Mouse (Mus musculus) thymus, adult 2 months (tissue): ENCODE measurements around the gene Syt7.

Experiments used
- CTCF ChIP-seq: fragments of 200-500 bp; IDR thresholded peaks from 2 replicates; pipeline ENCODE4 v1.5.1; 2012; ENCODE audit warnings: mild to moderate bottlenecking, control low read depth, low read length, moderate library complexity, borderline replicate concordance; ENCODE audit not compliant: control insufficient read depth, poor library complexity, insufficient read depth; ENCODE audit errors: extremely low read depth
- POLR2A ChIP-seq: fragments of 200-500 bp; IDR thresholded peaks from 2 replicates; pipeline ENCODE4 v1.6.1; 2012; ENCODE audit warnings: mild to moderate bottlenecking, low read length, control low read depth, moderate library complexity; ENCODE audit not compliant: control insufficient read depth, poor library complexity, insufficient read depth; ENCODE audit errors: extremely low read depth

- no peak for TF ChIP-seq CTCF
- no peak for TF ChIP-seq POLR2A
Measured at GRCm38 (mm10) chr19:10424751-10425150, 35.9 kb downstream of the Syt7 start.
